Mouse (Mus musculus): ENCODE results near the gene Slc19a3. TPM values are rescaled to one million over a fixed set of nuclear protein-coding genes. Genes with fewer than 3 reads are reported as not detected.

The Slc19a3 gene
- polyA plus RNA-seq, 1 experiment from 2014 or later = 0.29 TPM

Other genes with a start within 250 kb of the Slc19a3 start
- 39.5 and 41.8 TPM in 2 replicates for gene Agfg1, start 199.0 kb downstream of the Slc19a3 start, polyA plus RNA-seq (2016; fragmentation: Nextera tagmentation; extraction: Ambion mirVana)
- gene A030005L19Rik, start 125.1 kb downstream of the Slc19a3 start, polyA plus RNA-seq (2016; fragmentation: Nextera tagmentation; extraction: Ambion mirVana) = not detected in 2 replicates
- gene A030014E15Rik, start 113.5 kb downstream of the Slc19a3 start, polyA plus RNA-seq (2016; fragmentation: Nextera tagmentation; extraction: Ambion mirVana) = not detected in 2 replicates
- not detected in 2 replicates for gene Gm6217, start 107.0 kb downstream of the Slc19a3 start, polyA plus RNA-seq (2016; fragmentation: Nextera tagmentation; extraction: Ambion mirVana)
- not detected in 2 replicates for gene A030003K21Rik, start 95.1 kb downstream of the Slc19a3 start, polyA plus RNA-seq (2016; fragmentation: Nextera tagmentation; extraction: Ambion mirVana)
- not detected in 2 replicates for gene Gm7544, start 82.4 kb downstream of the Slc19a3 start, polyA plus RNA-seq (2016; fragmentation: Nextera tagmentation; extraction: Ambion mirVana)
- gene Gm47955, start 78.2 kb downstream of the Slc19a3 start, polyA plus RNA-seq (2016; fragmentation: Nextera tagmentation; extraction: Ambion mirVana) = not detected in 2 replicates
- not detected in 2 replicates for gene Gm47959, start 37.9 kb downstream of the Slc19a3 start, polyA plus RNA-seq (2016; fragmentation: Nextera tagmentation; extraction: Ambion mirVana)
- gene Krtap28-10, start 4.0 kb upstream of the Slc19a3 start, polyA plus RNA-seq (2016; fragmentation: Nextera tagmentation; extraction: Ambion mirVana) = not detected in 2 replicates
- gene Gm47969, start 6.5 kb upstream of the Slc19a3 start, polyA plus RNA-seq (2016; fragmentation: Nextera tagmentation; extraction: Ambion mirVana) = not detected in 2 replicates
- gene A030005K14Rik, start 20.9 kb upstream of the Slc19a3 start, polyA plus RNA-seq (2016; fragmentation: Nextera tagmentation; extraction: Ambion mirVana) = not detected in 2 replicates
- gene Krtap28-13, start 22.5 kb upstream of the Slc19a3 start, polyA plus RNA-seq (2016; fragmentation: Nextera tagmentation; extraction: Ambion mirVana) = not detected in 2 replicates
- gene Ccl20, start 78.3 kb upstream of the Slc19a3 start, polyA plus RNA-seq (2016; fragmentation: Nextera tagmentation; extraction: Ambion mirVana) = not detected in 2 replicates
- 0.19 and 0.26 TPM in 2 replicates for gene Daw1, start 121.3 kb upstream of the Slc19a3 start, polyA plus RNA-seq (2016; fragmentation: Nextera tagmentation; extraction: Ambion mirVana)